Mouse (Mus musculus) inflammation-experienced regulatory T-cells, adult 6 months (primary cell): ENCODE measurements at regions not wholly inside any gene's neighbourhood (a gene's known extent, or its start where the extent isn't known, plus 50 kb on each side); places are given as distances from the start of the nearest gene placed in this dataset.
"Not testable (repeated sequence)": the region's sequence is repeated elsewhere in the genome, so short reads cannot be mapped to it uniquely, and the experiment has no call there.

Experiments
- ATAC-seq: one replicate; pipeline ENCODE4 v1.8.0; 2017

- ATAC-seq = no peak
Measured at GRCm38 (mm10) chr17:16571403-16571802, 492.5 kb upstream of the Zfp960 start.

GRCm38 (mm10) chr17:16588791-16589190, 475.1 kb upstream of the Zfp960 start:
- ATAC-seq = no peak

- ATAC-seq = no peak
Measured at GRCm38 (mm10) chr17:16599671-16600070, 464.2 kb upstream of the Zfp960 start.

- ATAC-seq = no peak
Measured at GRCm38 (mm10) chr17:16612405-16612979, 451.4 kb upstream of the Zfp960 start.

GRCm38 (mm10) chr17:16621931-16622556, 441.9 kb upstream of the Zfp960 start:
- no peak for ATAC-seq

- no peak for ATAC-seq
Measured at GRCm38 (mm10) chr17:16629854-16630253, 434.1 kb upstream of the Zfp960 start.

DNA sequence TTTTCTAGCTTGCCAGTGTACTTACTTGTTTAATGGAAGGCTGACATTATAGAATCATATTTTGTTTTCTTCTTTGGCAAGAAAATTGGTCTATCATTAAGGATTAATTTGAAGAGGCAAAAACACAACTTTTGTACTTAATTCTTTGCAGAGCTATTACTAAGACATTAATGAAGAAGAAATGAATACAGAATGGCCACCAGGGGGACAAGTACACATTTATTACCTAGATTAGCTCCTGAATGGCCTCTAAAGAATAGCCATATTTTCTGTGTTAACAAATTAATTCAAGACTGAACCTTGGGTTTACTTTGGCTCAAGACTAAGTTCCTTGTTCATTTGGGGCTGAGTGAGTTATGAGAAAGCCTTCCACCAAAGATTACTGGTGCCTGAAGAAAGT, 430.5 kb upstream of the Zfp960 start:
- ATAC-seq = no peak

- ATAC-seq = no peak
Measured at GRCm38 (mm10) chr17:16637463-16637862, 426.4 kb upstream of the Zfp960 start.

DNA sequence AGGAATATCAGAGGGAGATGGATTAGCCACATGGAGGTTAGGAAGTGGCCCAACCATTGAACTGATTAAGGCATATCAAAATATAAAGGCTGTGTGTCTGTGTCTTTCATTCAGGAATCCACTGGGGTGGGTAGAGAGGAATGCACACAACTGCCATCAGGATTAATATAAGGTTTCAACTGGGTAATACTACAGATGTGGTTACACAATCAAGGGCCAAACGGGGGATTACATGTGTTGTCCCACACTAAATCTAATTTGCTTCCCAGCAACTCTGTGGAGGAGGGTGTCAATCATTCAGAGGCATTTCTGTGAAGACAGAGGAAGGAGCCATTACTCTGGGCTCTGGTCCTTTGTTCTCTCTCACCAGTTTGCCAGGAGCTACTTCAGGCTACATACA, 416.0 kb upstream of the Zfp960 start:
- no peak for ATAC-seq

DNA sequence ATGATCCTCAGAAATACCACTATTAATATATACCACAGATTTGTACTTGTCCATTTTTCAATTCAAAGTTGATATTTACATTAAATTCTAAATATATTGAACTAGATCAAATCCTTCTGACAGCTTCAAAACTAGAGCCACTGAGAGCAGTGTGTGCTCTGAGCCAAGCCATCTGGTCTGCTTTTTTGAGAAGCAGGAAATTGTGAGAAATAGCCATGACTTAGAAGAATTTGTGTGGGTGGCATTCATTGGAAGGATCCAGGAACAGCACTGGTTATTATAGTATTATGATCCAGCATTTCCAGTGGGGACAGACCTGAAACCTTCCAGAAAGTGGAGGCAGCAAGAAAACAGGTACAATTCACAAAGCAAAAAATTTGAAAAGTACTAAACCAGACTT, 398.7 kb upstream of the Zfp960 start:
- ATAC-seq = no peak

GRCm38 (mm10) chr17:16667606-16668005, 396.3 kb upstream of the Zfp960 start:
- ATAC-seq = no peak

- ATAC-seq = no peak
Measured at GRCm38 (mm10) chr17:16704199-16704598, 359.7 kb upstream of the Zfp960 start.

DNA sequence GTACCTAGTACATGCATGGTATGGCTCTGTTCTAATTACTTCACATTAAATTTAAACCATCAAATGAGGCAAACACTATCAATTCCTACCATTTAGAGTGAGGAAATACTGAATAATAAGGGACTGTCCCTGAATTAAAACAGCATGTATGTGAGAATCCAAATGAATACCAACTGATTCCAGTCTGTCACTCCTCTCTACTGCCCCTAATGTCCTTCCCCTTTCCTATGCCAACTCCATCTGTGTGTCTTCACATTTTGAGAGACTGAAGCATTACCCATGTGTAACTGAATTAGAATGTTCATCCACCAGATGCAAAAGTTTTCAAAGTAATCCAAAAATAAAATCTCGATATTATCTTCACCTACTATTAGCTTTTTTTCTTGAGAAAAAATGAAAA, 358.0 kb upstream of the Zfp960 start:
- no peak for ATAC-seq

DNA sequence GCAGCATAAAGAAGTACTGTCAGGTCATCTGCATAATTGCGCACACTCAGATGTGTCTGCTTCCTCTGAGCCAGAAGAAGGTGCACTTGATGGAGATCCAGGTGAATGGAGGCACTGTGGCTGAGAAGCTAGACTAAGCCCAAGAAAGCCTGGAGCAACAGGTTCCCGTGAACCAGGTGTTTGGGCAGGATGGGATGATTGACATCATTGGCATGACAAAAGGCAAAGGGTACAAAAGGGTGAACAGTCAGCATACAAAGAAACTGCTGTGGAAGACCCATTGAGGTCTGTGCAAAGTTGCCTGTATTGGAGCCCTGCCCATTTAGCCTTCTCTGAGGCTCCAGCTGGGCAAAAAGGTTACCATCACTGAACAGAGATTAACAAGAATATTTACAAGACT, 337.0 kb upstream of the Zfp960 start:
- ATAC-seq = no peak

GRCm38 (mm10) chr17:16753090-16753489, 310.8 kb upstream of the Zfp960 start:
- ATAC-seq = no peak

- ATAC-seq = not testable (repeated sequence)
Measured at GRCm38 (mm10) chr17:16770587-16770986, 293.3 kb upstream of the Zfp960 start.

DNA sequence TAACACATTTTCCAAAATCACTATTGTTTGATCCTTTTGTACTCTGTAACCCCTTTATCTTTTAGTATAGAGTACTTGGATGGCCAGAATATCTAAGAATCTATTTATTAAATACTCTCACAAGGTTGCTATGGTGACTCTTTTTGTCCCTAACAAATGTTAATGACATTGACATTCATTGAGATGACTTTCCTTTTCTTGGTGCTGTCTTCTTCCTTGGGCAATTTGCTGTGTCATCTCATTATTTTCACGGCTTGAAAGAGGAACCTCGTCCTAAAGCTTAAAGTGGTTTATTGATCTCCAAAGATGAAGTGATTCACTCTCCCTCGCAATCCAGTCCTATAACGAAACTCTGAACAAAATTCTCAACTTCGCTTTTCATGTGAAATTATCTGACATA, 265.6 kb upstream of the Zfp960 start:
- no peak for ATAC-seq

- no peak for ATAC-seq
Measured at GRCm38 (mm10) chr17:16804986-16805385, 258.9 kb upstream of the Zfp960 start.

GRCm38 (mm10) chr17:16818421-16818820, 245.5 kb upstream of the Zfp960 start:
- ATAC-seq = no peak

DNA sequence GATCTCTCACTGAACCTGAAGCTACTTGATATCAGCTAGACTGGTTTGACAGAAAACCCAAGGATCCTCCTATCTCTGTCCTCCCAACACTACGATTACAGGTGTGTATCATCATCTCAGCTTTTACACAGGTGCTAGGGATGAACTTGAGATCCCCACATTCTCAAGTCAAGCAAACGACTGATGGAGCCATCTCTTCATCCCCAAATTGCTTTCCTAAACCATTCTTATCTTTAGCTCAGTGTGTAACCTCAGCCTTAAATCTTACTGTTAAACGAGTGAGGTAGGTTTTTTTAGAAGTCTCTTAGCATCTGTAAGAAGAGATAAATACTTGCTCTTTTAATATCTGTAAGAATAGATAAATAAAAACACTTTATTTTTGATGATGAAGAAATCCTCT, 242.2 kb upstream of the Zfp960 start:
- ATAC-seq = no peak

DNA sequence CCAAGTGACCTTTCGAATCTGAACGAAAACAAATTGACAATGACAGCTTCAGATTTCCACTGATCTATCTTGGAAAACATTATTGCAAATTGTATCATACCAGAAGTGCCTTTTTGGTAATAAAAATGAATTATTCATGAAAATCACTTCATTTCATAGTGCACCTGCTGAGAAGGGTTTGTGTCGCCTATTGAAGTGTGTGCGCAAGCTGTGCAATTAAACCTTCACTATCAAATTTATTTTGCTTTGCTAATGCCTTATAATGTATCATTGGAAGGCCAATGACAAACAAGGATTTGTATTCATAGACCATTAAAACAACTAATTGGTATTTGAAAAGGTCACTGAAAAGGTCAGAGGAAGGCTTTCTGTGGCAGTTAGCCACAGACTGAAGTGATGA, 224.8 kb upstream of the Zfp960 start:
- no peak for ATAC-seq

DNA sequence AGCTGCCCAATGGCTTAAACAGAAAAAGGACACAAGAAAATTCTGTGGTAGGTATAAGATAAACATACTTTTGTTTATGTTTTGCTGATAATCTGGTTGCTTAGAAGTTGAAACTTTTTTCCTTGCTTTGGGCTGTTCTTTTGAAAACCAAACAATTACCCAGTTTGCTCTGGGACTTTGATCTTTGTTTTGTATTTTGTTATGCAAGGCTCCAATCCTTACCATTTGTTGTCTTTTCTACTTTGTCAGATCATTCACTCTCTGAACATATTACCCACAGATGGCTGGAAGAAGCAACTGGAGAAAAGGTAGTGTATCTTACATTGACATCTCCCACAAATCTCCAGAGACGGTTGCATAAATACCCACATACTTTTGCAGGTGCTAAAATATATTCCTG, 203.1 kb upstream of the Zfp960 start:
- ATAC-seq = no peak

DNA sequence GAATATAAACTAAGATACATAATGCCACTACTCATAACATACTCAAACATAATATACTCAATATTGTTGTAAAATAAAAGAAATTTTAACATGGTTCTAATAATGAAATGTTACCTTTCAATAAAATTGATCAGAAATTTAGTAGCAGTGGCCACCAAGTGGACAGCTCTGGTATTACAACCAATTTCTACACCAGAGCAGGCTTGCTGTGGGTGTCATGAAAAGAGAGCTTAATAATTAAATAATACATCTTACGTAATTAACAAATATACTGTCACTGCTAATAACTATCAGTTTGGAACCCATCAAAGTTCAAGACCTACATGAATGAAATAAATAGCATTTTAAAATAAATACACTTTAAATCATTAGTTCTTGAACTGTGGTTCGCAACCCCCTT, 163.1 kb upstream of the Zfp960 start:
- ATAC-seq = no peak

DNA sequence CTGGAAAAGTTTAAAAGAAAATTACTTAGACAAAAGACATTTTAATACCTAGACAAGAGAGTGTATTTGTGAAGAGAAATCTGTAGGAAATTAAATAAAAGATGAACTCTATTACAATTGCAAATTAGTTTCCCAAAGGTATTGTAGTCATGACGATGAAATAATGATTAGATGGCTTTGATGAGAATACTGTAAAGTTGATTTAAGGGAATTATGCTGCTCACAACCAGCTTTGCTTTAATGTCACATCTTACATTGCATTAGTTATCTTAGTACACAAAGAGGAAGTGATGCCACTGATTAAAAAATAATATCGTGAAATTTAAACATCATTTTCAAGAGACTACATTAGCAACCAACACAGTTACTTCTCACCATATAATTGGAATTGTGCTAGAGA, 145.7 kb upstream of the Zfp960 start:
- ATAC-seq = no peak

DNA sequence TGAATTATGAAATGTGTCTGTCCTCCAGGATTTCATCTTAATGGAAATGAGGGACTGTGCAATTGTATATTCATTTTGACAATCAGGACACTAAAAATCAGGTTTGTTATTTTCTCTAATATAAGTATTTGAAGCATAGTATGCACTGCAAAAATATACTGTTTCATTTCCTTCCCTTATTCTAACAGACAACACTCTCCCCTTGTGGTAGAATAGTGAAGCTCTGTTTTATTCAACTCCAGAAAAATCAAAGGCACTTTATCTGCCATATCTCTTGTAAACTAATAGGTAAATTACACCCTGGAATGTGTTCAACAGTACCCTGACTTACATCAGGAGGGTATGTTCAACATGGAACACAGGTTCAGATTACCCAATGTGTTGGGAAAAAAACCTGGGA, 137.7 kb upstream of the Zfp960 start:
- no peak for ATAC-seq
